Mouse (Mus musculus): ENCODE measurements around the gene Dnajb5. TPM values are rescaled to one million over a fixed set of nuclear protein-coding genes. Genes with fewer than 3 reads are reported as not detected.

The Dnajb5 gene
- total RNA-seq, 1 experiment from 2014 or later: 1.4 TPM

- no peak for ATAC-seq (replicated peaks; ENCODE audit: low read depth, poor library complexity, severe bottlenecking)
Measured at GRCm38 (mm10) chr4:42941396-42941795, 8.2 kb upstream of the Dnajb5 start.

- ATAC-seq (replicated peaks; ENCODE audit: low read depth, poor library complexity, severe bottlenecking): no peak
Measured at GRCm38 (mm10) chr4:42943341-42943740, 6.3 kb upstream of the Dnajb5 start.

- no peak for ATAC-seq (replicated peaks; ENCODE audit: low read depth, poor library complexity, severe bottlenecking)
Measured at GRCm38 (mm10) chr4:42944185-42944584, 5.4 kb upstream of the Dnajb5 start.

- ATAC-seq (replicated peaks; ENCODE audit: low read depth, poor library complexity, severe bottlenecking): no peak
Measured at GRCm38 (mm10) chr4:42945043-42945442, 4.6 kb upstream of the Dnajb5 start.

GRCm38 (mm10) chr4:42945445-42945844 is 4.2 kb upstream of the Dnajb5 start:
- no peak for ATAC-seq (replicated peaks; ENCODE audit: low read depth, poor library complexity, severe bottlenecking)

GRCm38 (mm10) chr4:42945952-42946351 is 3.7 kb upstream of the Dnajb5 start:
- no peak for ATAC-seq (replicated peaks; ENCODE audit: low read depth, poor library complexity, severe bottlenecking)

GRCm38 (mm10) chr4:42946733-42947290 is 2.8 kb upstream of the Dnajb5 start:
- ATAC-seq (replicated peaks; ENCODE audit: low read depth, poor library complexity, severe bottlenecking): peak; percentile 4; the same call in 1 of the 2 replicates

GRCm38 (mm10) chr4:42948527-42948926 is 1.1 kb upstream of the Dnajb5 start:
- ATAC-seq (replicated peaks; ENCODE audit: low read depth, poor library complexity, severe bottlenecking): no peak

GRCm38 (mm10) chr4:42949051-42949675 is 451 bp upstream of the Dnajb5 start:
- ATAC-seq (replicated peaks; ENCODE audit: low read depth, poor library complexity, severe bottlenecking): no peak

GRCm38 (mm10) chr4:42950065-42950558 is 498 bp downstream of the Dnajb5 start:
- peak; percentile 48 for ATAC-seq (replicated peaks; ENCODE audit: low read depth, poor library complexity, severe bottlenecking)

GRCm38 (mm10) chr4:42951206-42952195 is 1.9 kb downstream of the Dnajb5 start:
- ATAC-seq (replicated peaks; ENCODE audit: low read depth, poor library complexity, severe bottlenecking): no peak

- ATAC-seq (replicated peaks; ENCODE audit: low read depth, poor library complexity, severe bottlenecking): no peak
Measured at GRCm38 (mm10) chr4:42952563-42952962, 2.9 kb downstream of the Dnajb5 start.

GRCm38 (mm10) chr4:42953435-42954094 is 4.0 kb downstream of the Dnajb5 start:
- no peak for ATAC-seq (replicated peaks; ENCODE audit: low read depth, poor library complexity, severe bottlenecking)

- ATAC-seq (replicated peaks; ENCODE audit: low read depth, poor library complexity, severe bottlenecking): no peak
Measured at GRCm38 (mm10) chr4:42954297-42954696, 4.7 kb downstream of the Dnajb5 start.

- ATAC-seq (replicated peaks; ENCODE audit: low read depth, poor library complexity, severe bottlenecking): no peak
Measured at GRCm38 (mm10) chr4:42955200-42955599, 5.6 kb downstream of the Dnajb5 start.

GRCm38 (mm10) chr4:42956581-42956980 is 7.0 kb downstream of the Dnajb5 start:
- no peak for ATAC-seq (replicated peaks; ENCODE audit: low read depth, poor library complexity, severe bottlenecking)

GRCm38 (mm10) chr4:42957306-42957705 is 7.7 kb downstream of the Dnajb5 start:
- ATAC-seq (replicated peaks; ENCODE audit: low read depth, poor library complexity, severe bottlenecking): no peak

GRCm38 (mm10) chr4:42957979-42958378 is 8.4 kb downstream of the Dnajb5 start:
- ATAC-seq (replicated peaks; ENCODE audit: low read depth, poor library complexity, severe bottlenecking): no peak

- no peak for ATAC-seq (replicated peaks; ENCODE audit: low read depth, poor library complexity, severe bottlenecking)
Measured at GRCm38 (mm10) chr4:42958942-42959341, 9.3 kb downstream of the Dnajb5 start.

GRCm38 (mm10) chr4:42959382-42959781 is 9.8 kb downstream of the Dnajb5 start:
- ATAC-seq (replicated peaks; ENCODE audit: low read depth, poor library complexity, severe bottlenecking): no peak

All from common myeloid progenitor, adult 5-6 weeks (primary cell).